Mouse (Mus musculus): Measurements from ENCODE around the gene Ifna7.

Ifna7 gene

GRCm38 (mm10) chr4:88840058-88840457, 24.0 kb downstream of the Ifna7 start:
- no peak for DNase-seq (ENCODE audit: low read depth, low spot score)

DNA sequence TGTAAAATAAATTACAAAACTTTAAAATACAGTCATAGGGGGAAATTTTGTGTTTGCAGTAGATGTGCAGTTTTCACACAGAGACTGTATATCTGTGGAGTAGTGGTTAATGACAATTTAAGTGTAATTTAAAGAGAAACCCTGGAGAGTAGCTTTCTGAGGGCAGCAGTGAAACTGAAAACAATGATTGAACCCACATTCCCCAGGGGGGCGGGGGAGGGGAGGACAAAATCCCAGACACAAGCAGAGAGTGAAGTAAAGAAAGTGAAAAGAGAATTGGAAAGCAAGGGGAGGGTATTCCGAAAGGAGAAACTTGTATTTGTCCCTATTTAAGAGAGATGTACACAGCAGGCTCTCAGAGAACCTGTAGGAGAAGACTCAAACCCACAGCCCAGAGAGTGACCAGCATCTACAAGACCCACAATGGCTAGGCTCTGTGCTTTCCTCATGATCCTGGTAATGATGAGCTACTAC, 25.4 kb downstream of the Ifna7 start, which contains the start of gene Ifna4:
TSS of gene Ifna4 (plus strand) at position 424 of the 474 bp plus-strand sequence.
- no peak for DNase-seq (ENCODE audit: low read depth, low spot score)

GRCm38 (mm10) chr4:88845334-88845733, 29.3 kb downstream of the Ifna7 start:
- DNase-seq (ENCODE audit: low read depth, low spot score): no peak

DNA sequence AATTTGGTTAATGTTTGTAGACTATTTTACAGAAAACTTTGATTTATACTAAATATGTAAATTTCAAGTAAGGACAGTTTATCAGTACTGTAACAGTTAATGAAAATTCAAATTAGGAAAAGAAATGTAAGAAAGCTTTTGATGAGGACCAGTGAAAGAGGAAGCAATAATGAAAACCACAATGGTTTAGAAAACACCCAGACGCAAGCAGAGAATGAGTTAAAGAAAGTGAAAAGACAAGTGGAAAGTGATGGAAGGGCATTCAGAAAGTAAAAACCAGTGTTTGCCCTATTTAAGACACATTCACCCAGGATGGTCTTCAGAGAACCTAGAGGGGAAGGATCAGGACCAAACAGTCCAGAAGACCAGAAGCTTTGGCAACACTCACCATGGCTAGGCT, 33.7 kb downstream of the Ifna7 start, which contains the start of gene Ifna1:
TSS of gene Ifna1 (plus strand) at position 390 of the 400 bp plus-strand sequence.
- DNase-seq (ENCODE audit: low read depth, low spot score): no peak

- no peak for DNase-seq (ENCODE audit: low read depth, low spot score)
These were observed 35.2 kb downstream of the Ifna7 start for GRCm38 (mm10) chr4:88851026-88851763.

DNA sequence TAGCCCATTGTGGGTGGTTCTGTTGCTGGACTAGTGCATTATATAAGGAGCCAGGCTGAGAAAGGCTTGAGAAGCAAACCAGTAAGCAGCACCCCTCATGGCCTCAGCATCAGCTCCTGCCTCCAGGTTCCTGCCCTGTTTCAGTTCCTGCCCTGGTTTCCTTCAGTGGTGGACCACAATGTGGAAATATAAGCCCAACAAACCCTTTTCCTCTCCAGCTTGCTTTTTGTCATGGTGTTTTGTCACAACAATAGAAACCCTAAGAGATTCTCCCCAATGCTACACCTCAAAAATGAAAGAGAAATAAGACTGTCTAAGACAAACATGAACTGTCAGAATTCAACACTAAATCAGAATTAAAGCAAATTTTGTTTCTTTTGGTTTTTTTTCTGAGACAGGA, 43.2 kb downstream of the Ifna7 start:
- DNase-seq (ENCODE audit: low read depth, low spot score): no peak

- no peak for DNase-seq (ENCODE audit: low read depth, low spot score)
These were observed 47.3 kb downstream of the Ifna7 start for GRCm38 (mm10) chr4:88863309-88863708.

- DNase-seq (ENCODE audit: low read depth, low spot score): peak; percentile 84
These were observed 48.6 kb downstream of the Ifna7 start for GRCm38 (mm10) chr4:88864599-88864998.

DNA sequence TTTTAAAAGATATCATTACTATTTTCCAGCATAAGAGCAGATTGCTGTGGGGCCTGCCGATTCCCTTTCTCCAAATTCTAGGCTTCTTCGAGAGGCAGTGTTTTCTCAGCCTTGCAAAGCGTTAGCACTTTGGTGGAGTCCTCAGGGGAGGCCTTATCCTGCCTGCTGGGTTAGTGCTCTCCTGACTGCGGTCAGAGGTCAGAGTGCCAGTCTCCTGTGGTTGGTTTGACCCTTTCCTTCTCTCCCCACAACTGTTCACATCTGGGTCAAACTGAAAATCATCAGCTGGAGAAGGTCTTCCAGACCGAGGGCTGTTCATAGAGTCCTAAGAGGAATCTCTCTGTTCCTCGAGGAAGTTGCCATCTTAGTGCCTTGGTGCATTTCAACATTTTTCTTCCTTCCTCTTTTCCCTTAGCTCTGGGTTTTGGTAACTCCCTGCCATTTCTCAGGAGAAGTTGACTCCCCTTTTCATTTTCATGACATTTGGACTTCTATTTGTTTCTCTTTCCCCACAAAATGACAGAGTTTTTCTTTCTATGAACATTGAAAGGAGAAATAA, 49.1 kb downstream of the Ifna7 start:
- DNase-seq (ENCODE audit: low read depth, low spot score): no peak
